Mouse (Mus musculus): ENCODE results near the gene Alox5. TPM values are rescaled to one million over a fixed set of nuclear protein-coding genes. Genes with fewer than 3 reads are reported as not detected.
A peak's percentile ranks its signal among the peaks of the same experiment; 100 is the strongest.

Alox5 gene
- polyA plus RNA-seq, 1 experiment from 2014 or later, result 1.6 TPM

GRCm38 (mm10) chr6:116423664-116424063, 37.3 kb downstream of the Alox5 start:
- ATAC-seq (ENCODE audit: low FRiP score), result no peak
- no peak overlapping the region for H3K4me2 ChIP-seq
- H3K27ac ChIP-seq (ENCODE audit: low read depth, low read length), result no peak overlapping the region
- H3K9me3 ChIP-seq (ENCODE audit: control insufficient read depth, low read length), result no peaks in the 10 kb centered on the region
- H3K9ac ChIP-seq (ENCODE audit: low read length), result no peak overlapping the region
- no peaks in the 10 kb centered on the region for H3K36me3 ChIP-seq (ENCODE audit: control insufficient read depth, insufficient read depth, low read length)
- no peaks in the 10 kb centered on the region for H3K4me1 ChIP-seq (ENCODE audit: control insufficient read depth, insufficient read depth, low read length)
- no peak overlapping the region for H3K4me3 ChIP-seq (ENCODE audit: low read depth, low read length)
- WGBS, result 74% methylated on average over 2 of the region's 2 CpGs
- no peaks in the 10 kb centered on the region for H3K27me3 ChIP-seq (ENCODE audit: control insufficient read depth, insufficient read depth, low read length)
- no peak for DNase-seq (ENCODE audit: low spot score, missing footprints)

- no peaks in the 10 kb centered on the region for H3K4me1 ChIP-seq (ENCODE audit: control insufficient read depth, insufficient read depth, low read length)
- no peak overlapping the region for H3K9ac ChIP-seq (ENCODE audit: low read length)
- H3K9me3 ChIP-seq (ENCODE audit: control insufficient read depth, low read length), result no peaks in the 10 kb centered on the region
- DNase-seq (ENCODE audit: low spot score, missing footprints) (no peak), ATAC-seq (ENCODE audit: low FRiP score) (no peak)
- H3K4me2 ChIP-seq, result no peak overlapping the region
- 93% methylated on average over 7 of the region's 7 CpGs for WGBS
- no peaks in the 10 kb centered on the region for H3K27me3 ChIP-seq (ENCODE audit: control insufficient read depth, insufficient read depth, low read length)
- no peak overlapping the region for H3K27ac ChIP-seq (ENCODE audit: low read depth, low read length)
- no peak overlapping the region for H3K4me3 ChIP-seq (ENCODE audit: low read depth, low read length)
- H3K36me3 ChIP-seq (ENCODE audit: control insufficient read depth, insufficient read depth, low read length), result no peaks in the 10 kb centered on the region
Measured at GRCm38 (mm10) chr6:116422991-116423390, 38.0 kb downstream of the Alox5 start.

- Histone ChIP-seq H3K4me1 (ENCODE audit: control insufficient read depth, insufficient read depth, low read length) (no peaks in the 10 kb centered on the region), H3K4me2 (no peak overlapping the region), H3K9me3 (ENCODE audit: control insufficient read depth, low read length) (no peaks in the 10 kb centered on the region), H3K27ac (ENCODE audit: low read depth, low read length) (no peak overlapping the region), H3K9ac (ENCODE audit: low read length) (no peak overlapping the region), H3K27me3 (ENCODE audit: control insufficient read depth, insufficient read depth, low read length) (no peaks in the 10 kb centered on the region), H3K36me3 (ENCODE audit: control insufficient read depth, insufficient read depth, low read length) (no peaks in the 10 kb centered on the region), H3K4me3 (ENCODE audit: low read depth, low read length) (no peak overlapping the region)
- DNase-seq (ENCODE audit: low spot score, missing footprints) (peak; percentile 8), ATAC-seq (ENCODE audit: low FRiP score) (no peak)
- 88% methylated on average over 10 of the region's 10 CpGs for WGBS
Measured at GRCm38 (mm10) chr6:116420271-116420670, 40.7 kb downstream of the Alox5 start.

GRCm38 (mm10) chr6:116419699-116420098, 41.3 kb downstream of the Alox5 start:
- no peak overlapping the region for H3K9ac ChIP-seq (ENCODE audit: low read length)
- H3K27ac ChIP-seq (ENCODE audit: low read depth, low read length), result no peak overlapping the region
- no peaks in the 10 kb centered on the region for H3K27me3 ChIP-seq (ENCODE audit: control insufficient read depth, insufficient read depth, low read length)
- no peaks in the 10 kb centered on the region for H3K9me3 ChIP-seq (ENCODE audit: control insufficient read depth, low read length)
- no peaks in the 10 kb centered on the region for H3K36me3 ChIP-seq (ENCODE audit: control insufficient read depth, insufficient read depth, low read length)
- H3K4me2 ChIP-seq, result no peak overlapping the region
- H3K4me3 ChIP-seq (ENCODE audit: low read depth, low read length), result no peak overlapping the region
- WGBS, result 73% methylated on average over 6 of the region's 6 CpGs
- no peak for DNase-seq (ENCODE audit: low spot score, missing footprints)
- H3K4me1 ChIP-seq (ENCODE audit: control insufficient read depth, insufficient read depth, low read length), result no peaks in the 10 kb centered on the region
- ATAC-seq (ENCODE audit: low FRiP score), result no peak

GRCm38 (mm10) chr6:116418487-116418886, 42.5 kb downstream of the Alox5 start:
- Histone ChIP-seq H3K4me3 (ENCODE audit: low read depth, low read length) (no peak overlapping the region), H3K27ac (ENCODE audit: low read depth, low read length) (no peak overlapping the region), H3K27me3 (ENCODE audit: control insufficient read depth, insufficient read depth, low read length) (no peaks in the 10 kb centered on the region), H3K4me2 (no peak overlapping the region), H3K9me3 (ENCODE audit: control insufficient read depth, low read length) (no peaks in the 10 kb centered on the region), H3K36me3 (ENCODE audit: control insufficient read depth, insufficient read depth, low read length) (no peaks in the 10 kb centered on the region), H3K4me1 (ENCODE audit: control insufficient read depth, insufficient read depth, low read length) (no peaks in the 10 kb centered on the region), H3K9ac (ENCODE audit: low read length) (no peak overlapping the region)
- DNase-seq (ENCODE audit: low spot score, missing footprints) (no peak), ATAC-seq (ENCODE audit: low FRiP score) (no peak)
- 89% methylated on average over 1 of the region's 1 CpGs for WGBS

- Histone ChIP-seq H3K27ac (ENCODE audit: low read depth, low read length) (no peak overlapping the region), H3K9ac (ENCODE audit: low read length) (no peak overlapping the region), H3K27me3 (ENCODE audit: control insufficient read depth, insufficient read depth, low read length) (no peaks in the 10 kb centered on the region), H3K4me1 (ENCODE audit: control insufficient read depth, insufficient read depth, low read length) (no peaks in the 10 kb centered on the region), H3K4me3 (ENCODE audit: low read depth, low read length) (no peak overlapping the region), H3K36me3 (ENCODE audit: control insufficient read depth, insufficient read depth, low read length) (no peaks in the 10 kb centered on the region), H3K9me3 (ENCODE audit: control insufficient read depth, low read length) (no peaks in the 10 kb centered on the region), H3K4me2 (no peak overlapping the region)
- ATAC-seq (ENCODE audit: low FRiP score), result no peak
- DNase-seq (ENCODE audit: low spot score, missing footprints), result no peak
- 66% methylated on average over 6 of the region's 6 CpGs for WGBS
Measured at GRCm38 (mm10) chr6:116417518-116418315, 43.3 kb downstream of the Alox5 start.

- DNase-seq (ENCODE audit: low spot score, missing footprints), result no peak
- Histone ChIP-seq H3K4me1 (ENCODE audit: control insufficient read depth, insufficient read depth, low read length) (no peaks in the 10 kb centered on the region), H3K4me2 (no peak overlapping the region), H3K9me3 (ENCODE audit: control insufficient read depth, low read length) (no peaks in the 10 kb centered on the region), H3K4me3 (ENCODE audit: low read depth, low read length) (no peak overlapping the region), H3K9ac (ENCODE audit: low read length) (no peak overlapping the region), H3K36me3 (ENCODE audit: control insufficient read depth, insufficient read depth, low read length) (no peaks in the 10 kb centered on the region), H3K27me3 (ENCODE audit: control insufficient read depth, insufficient read depth, low read length) (no peaks in the 10 kb centered on the region), H3K27ac (ENCODE audit: low read depth, low read length) (no peak overlapping the region)
- no peak for ATAC-seq (ENCODE audit: low FRiP score)
- WGBS, result 87% methylated on average over 6 of the region's 6 CpGs
Measured at GRCm38 (mm10) chr6:116416000-116416552, 44.9 kb downstream of the Alox5 start.

GRCm38 (mm10) chr6:116415126-116415676, 45.8 kb downstream of the Alox5 start:
- Histone ChIP-seq H3K27me3 (ENCODE audit: control insufficient read depth, insufficient read depth, low read length) (no peaks in the 10 kb centered on the region), H3K9me3 (ENCODE audit: control insufficient read depth, low read length) (no peaks in the 10 kb centered on the region), H3K4me3 (ENCODE audit: low read depth, low read length) (no peak overlapping the region), H3K4me2 (no peak overlapping the region), H3K36me3 (ENCODE audit: control insufficient read depth, insufficient read depth, low read length) (no peaks in the 10 kb centered on the region), H3K27ac (ENCODE audit: low read depth, low read length) (no peak overlapping the region), H3K4me1 (ENCODE audit: control insufficient read depth, insufficient read depth, low read length) (no peaks in the 10 kb centered on the region), H3K9ac (ENCODE audit: low read length) (no peak overlapping the region)
- DNase-seq (ENCODE audit: low spot score, missing footprints), result no peak
- 90% methylated on average over 12 of the region's 12 CpGs for WGBS
- no peak for ATAC-seq (ENCODE audit: low FRiP score)

GRCm38 (mm10) chr6:116412546-116413325, 48.2 kb downstream of the Alox5 start:
- H3K4me1 ChIP-seq (ENCODE audit: control insufficient read depth, insufficient read depth, low read length), result no peaks in the 10 kb centered on the region
- no peaks in the 10 kb centered on the region for H3K36me3 ChIP-seq (ENCODE audit: control insufficient read depth, insufficient read depth, low read length)
- no peak overlapping the region for H3K4me2 ChIP-seq
- 93% methylated on average over 14 of the region's 14 CpGs for WGBS
- no peaks in the 10 kb centered on the region for H3K27me3 ChIP-seq (ENCODE audit: control insufficient read depth, insufficient read depth, low read length)
- H3K9me3 ChIP-seq (ENCODE audit: control insufficient read depth, low read length), result no peaks in the 10 kb centered on the region
- H3K4me3 ChIP-seq (ENCODE audit: low read depth, low read length), result no peak overlapping the region
- DNase-seq (ENCODE audit: low spot score, missing footprints), result no peak
- H3K27ac ChIP-seq (ENCODE audit: low read depth, low read length), result no peak overlapping the region
- no peak overlapping the region for H3K9ac ChIP-seq (ENCODE audit: low read length)
- no peak; the same call in 1 of the 2 replicates for ATAC-seq (ENCODE audit: low FRiP score)
